Mouse (Mus musculus): ENCODE measurements around the gene Nlgn1. TPM values are rescaled to one million over a fixed set of nuclear protein-coding genes. Genes with fewer than 3 reads are reported as not detected.

Gene Nlgn1
- polyA plus RNA-seq, 1 experiment from 2014 or later = not detected

- WGBS (ENCODE audit: insufficient replicate concordance) = 58% methylated on average over 4 of the region's 4 CpGs
- Histone ChIP-seq H3K4me2 (ENCODE audit: low read depth, low read length) (no peak overlapping the region), H3K27me3 (ENCODE audit: insufficient read depth, low read length) (no peaks in the 10 kb centered on the region), H3K4me1 (ENCODE audit: insufficient read depth) (no peaks in the 10 kb centered on the region), H3K9me3 (ENCODE audit: low read length) (no peaks in the 10 kb centered on the region), H3K4me3 (ENCODE audit: low read depth, low read length) (no peak overlapping the region), H3K36me3 (replicated peaks; ENCODE audit: insufficient read depth, low read length) (no peaks in the 10 kb centered on the region), H3K9ac (replicated peaks) (no peak overlapping the region), H3K27ac (ENCODE audit: low read depth) (no peak overlapping the region)
- DNase-seq (no peak), ATAC-seq (no peak)
- TF ChIP-seq EP300 (IDR thresholded peaks at IDR 0.05; ENCODE audit: low read depth) (no peak), CTCF (IDR thresholded peaks at IDR 0.05; ENCODE audit: low read depth) (no peak)
Observed at GRCm38 (mm10) chr3:26050769-26051168, 281.5 kb downstream of the Nlgn1 start.

- Histone ChIP-seq H3K27me3 (ENCODE audit: insufficient read depth, low read length) (no peaks in the 10 kb centered on the region), H3K27ac (ENCODE audit: low read depth) (no peak overlapping the region), H3K4me2 (ENCODE audit: low read depth, low read length) (no peak overlapping the region), H3K9ac (replicated peaks) (no peak overlapping the region), H3K4me1 (ENCODE audit: insufficient read depth) (no peaks in the 10 kb centered on the region), H3K9me3 (ENCODE audit: low read length) (no peaks in the 10 kb centered on the region), H3K36me3 (replicated peaks; ENCODE audit: insufficient read depth, low read length) (no peaks in the 10 kb centered on the region), H3K4me3 (ENCODE audit: low read depth, low read length) (no peak overlapping the region)
- 68% methylated on average over 2 of the region's 2 CpGs for WGBS (ENCODE audit: insufficient replicate concordance)
- no peak for TF ChIP-seq EP300 (IDR thresholded peaks at IDR 0.05; ENCODE audit: low read depth)
- TF ChIP-seq CTCF (IDR thresholded peaks at IDR 0.05; ENCODE audit: low read depth) = no peak
- ATAC-seq = no peak
- no peak for DNase-seq
Observed at GRCm38 (mm10) chr3:26042966-26043365, 289.3 kb downstream of the Nlgn1 start.

- Histone ChIP-seq H3K4me1 (ENCODE audit: insufficient read depth) (no peaks in the 10 kb centered on the region), H3K4me2 (ENCODE audit: low read depth, low read length) (no peak overlapping the region), H3K9me3 (ENCODE audit: low read length) (no peaks in the 10 kb centered on the region), H3K9ac (replicated peaks) (no peak overlapping the region), H3K27me3 (ENCODE audit: insufficient read depth, low read length) (no peaks in the 10 kb centered on the region), H3K36me3 (replicated peaks; ENCODE audit: insufficient read depth, low read length) (no peaks in the 10 kb centered on the region), H3K27ac (ENCODE audit: low read depth) (no peak overlapping the region), H3K4me3 (ENCODE audit: low read depth, low read length) (no peak overlapping the region)
- no peak for DNase-seq
- ATAC-seq = no peak
- WGBS (ENCODE audit: insufficient replicate concordance) = 52% methylated on average over 2 of the region's 2 CpGs
- TF ChIP-seq EP300 (IDR thresholded peaks at IDR 0.05; ENCODE audit: low read depth) = no peak
- no peak for TF ChIP-seq CTCF (IDR thresholded peaks at IDR 0.05; ENCODE audit: low read depth)
Observed at GRCm38 (mm10) chr3:26039696-26040095, 292.6 kb downstream of the Nlgn1 start.

GRCm38 (mm10) chr3:26026025-26026424 lies 306.2 kb downstream of the Nlgn1 start:
- WGBS (ENCODE audit: insufficient replicate concordance) = 61% methylated on average over 2 of the region's 2 CpGs
- DNase-seq (no peak), ATAC-seq (no peak)
- Histone ChIP-seq H3K9me3 (ENCODE audit: low read length) (no peaks in the 10 kb centered on the region), H3K9ac (replicated peaks) (no peak overlapping the region), H3K4me3 (ENCODE audit: low read depth, low read length) (no peak overlapping the region), H3K4me1 (ENCODE audit: insufficient read depth) (no peaks in the 10 kb centered on the region), H3K27me3 (ENCODE audit: insufficient read depth, low read length) (no peaks in the 10 kb centered on the region), H3K4me2 (ENCODE audit: low read depth, low read length) (no peak overlapping the region), H3K36me3 (replicated peaks; ENCODE audit: insufficient read depth, low read length) (no peaks in the 10 kb centered on the region), H3K27ac (ENCODE audit: low read depth) (no peak overlapping the region)
- TF ChIP-seq EP300 (IDR thresholded peaks at IDR 0.05; ENCODE audit: low read depth) = no peak
- no peak for TF ChIP-seq CTCF (IDR thresholded peaks at IDR 0.05; ENCODE audit: low read depth)

GRCm38 (mm10) chr3:26023217-26023616 lies 309.0 kb downstream of the Nlgn1 start:
- Histone ChIP-seq H3K27me3 (ENCODE audit: insufficient read depth, low read length) (no peaks in the 10 kb centered on the region), H3K4me2 (ENCODE audit: low read depth, low read length) (no peak overlapping the region), H3K36me3 (replicated peaks; ENCODE audit: insufficient read depth, low read length) (no peaks in the 10 kb centered on the region), H3K4me3 (ENCODE audit: low read depth, low read length) (no peak overlapping the region), H3K9me3 (ENCODE audit: low read length) (no peaks in the 10 kb centered on the region), H3K9ac (replicated peaks) (no peak overlapping the region), H3K27ac (ENCODE audit: low read depth) (no peak overlapping the region), H3K4me1 (ENCODE audit: insufficient read depth) (no peaks in the 10 kb centered on the region)
- DNase-seq (no peak), ATAC-seq (no peak)
- 67% methylated on average over 5 of the region's 5 CpGs for WGBS (ENCODE audit: insufficient replicate concordance)
- TF ChIP-seq EP300 (IDR thresholded peaks at IDR 0.05; ENCODE audit: low read depth) (no peak), CTCF (IDR thresholded peaks at IDR 0.05; ENCODE audit: low read depth) (no peak)

GRCm38 (mm10) chr3:26021632-26022184 lies 310.6 kb downstream of the Nlgn1 start:
- no peak for DNase-seq
- TF ChIP-seq CTCF (IDR thresholded peaks at IDR 0.05; ENCODE audit: low read depth) (no peak), EP300 (IDR thresholded peaks at IDR 0.05; ENCODE audit: low read depth) (no peak)
- 68% methylated on average over 6 of the region's 6 CpGs for WGBS (ENCODE audit: insufficient replicate concordance)
- Histone ChIP-seq H3K9ac (replicated peaks) (no peak overlapping the region), H3K4me2 (ENCODE audit: low read depth, low read length) (no peak overlapping the region), H3K27ac (ENCODE audit: low read depth) (no peak overlapping the region), H3K27me3 (ENCODE audit: insufficient read depth, low read length) (no peaks in the 10 kb centered on the region), H3K9me3 (ENCODE audit: low read length) (no peaks in the 10 kb centered on the region), H3K36me3 (replicated peaks; ENCODE audit: insufficient read depth, low read length) (no peaks in the 10 kb centered on the region), H3K4me1 (ENCODE audit: insufficient read depth) (no peaks in the 10 kb centered on the region), H3K4me3 (ENCODE audit: low read depth, low read length) (no peak overlapping the region)
- no peak for ATAC-seq
